Mouse (Mus musculus) limb, embryonic 14.5 days (tissue): ENCODE results near the gene Lrrtm1. TPM values are rescaled to one million over a fixed set of nuclear protein-coding genes. Genes with fewer than 3 reads are reported as not detected.

ENCODE experiments used
- ATAC-seq: fragments of 200-750 bp; cut with Nextera tagmentation; 2 replicates; pipeline ENCODE4 v1.8.0; 2017; ENCODE audit warnings: low read depth, moderate number of reproducible peaks, moderate TSS enrichment; ENCODE audit not compliant: low FRiP score
- DNase-seq: peaks from one replicate; pipeline ENCODE4 v3.0.0-alpha.2; 2015; ENCODE audit warnings: low spot score
- H3K27ac ChIP-seq: fragments of 300-500 bp; sonication (generic); replicated peaks from 2 replicates; pipeline ENCODE4 v1.5.1; 2014; ENCODE audit warnings: low read depth, mild to moderate bottlenecking, low read length, moderate library complexity, mixed read lengths
- H3K27me3 ChIP-seq: fragments of 300-500 bp; sonication (generic); 2 replicates; pipeline ENCODE4 v1.6.1; 2014; ENCODE audit warnings: low read length, mixed read lengths; ENCODE audit not compliant: control insufficient read depth, insufficient read depth
- H3K36me3 ChIP-seq: fragments of 300-500 bp; sonication (generic); 2 replicates; pipeline ENCODE4 v1.6.1; 2014; ENCODE audit warnings: mild to moderate bottlenecking, low read length, moderate library complexity, mixed read lengths; ENCODE audit not compliant: control insufficient read depth, insufficient read depth
- H3K4me1 ChIP-seq: fragments of 300-500 bp; sonication (generic); 2 replicates; pipeline ENCODE4 v1.6.1; 2014; ENCODE audit warnings: antibody characterized with exemption, low read length, mixed read lengths; ENCODE audit not compliant: control insufficient read depth, insufficient read depth
- H3K4me2 ChIP-seq: fragments of 300-500 bp; sonication (generic); replicated peaks from 2 replicates; pipeline ENCODE4 v1.6.1; 2014; ENCODE audit warnings: low read depth, mild to moderate bottlenecking, low read length, moderate library complexity; ENCODE audit not compliant: severe bottlenecking
- H3K4me3 ChIP-seq: fragments of 300-500 bp; sonication (generic); replicated peaks from 2 replicates; pipeline ENCODE4 v1.5.1; 2014; ENCODE audit warnings: low read length
- H3K9ac ChIP-seq: fragments of 300-500 bp; sonication (generic); 2 replicates; pipeline ENCODE4 v1.6.1; 2014; ENCODE audit warnings: mild to moderate bottlenecking, low read depth, low read length, moderate library complexity; ENCODE audit not compliant: severe bottlenecking
- H3K9me3 ChIP-seq: fragments of 300-500 bp; sonication (generic); 2 replicates; pipeline ENCODE4 v1.6.1; 2016; ENCODE audit warnings: low read length; ENCODE audit not compliant: control insufficient read depth
- POLR2A ChIP-seq: fragments of 200-500 bp; IDR thresholded peaks from 2 replicates; pipeline ENCODE4 v1.8.0; 2012; ENCODE audit warnings: inconsistent platforms, mild to moderate bottlenecking, moderate library complexity, borderline replicate concordance; ENCODE audit not compliant: insufficient read depth, insufficient read length; ENCODE audit errors: extremely low read depth
- WGBS: fragments of 180-500 bp; shearing (Covaris S2); extraction: QIAGEN DNeasy Blood & Tissue Kit; methylation state at CpG from one replicate; pipeline ENCODE4 v1.1.7; 2014; 5-methylcytosine and 5-hydroxymethylcytosine counted together
- polyA plus RNA-seq, 2 experiments: library from polyadenylated mRNA; depleted of rRNA in 1 of 2; stranded (reverse) in 1 of 2; unstranded in 1 of 2; fragments of >200 nt; fragmentation: Nextera tagmentation in 1 of 2; extraction: Ambion mirVana in 1 of 2; gene quantifications; 2 replicates each; pipeline versions ENCODE4 v1.2.1 to v1.2.3; 2012 to 2014

The Lrrtm1 gene
- polyA plus RNA-seq (2012; rRNA removed) (8.0 and 10.4 TPM in 2 replicates), polyA plus RNA-seq (2014; fragmentation: Nextera tagmentation; extraction: Ambion mirVana) (9.3 and 10.5 TPM in 2 replicates)

- DNase-seq = peak; percentile 64
- Histone ChIP-seq H3K9ac (peak within 1 kb of the TSS; percentile 55), H3K27me3 (peaks cover 56% of the 10 kb centered on the region), H3K4me2 (peak within 1 kb of the TSS; percentile 95), H3K4me3 (peak within 1 kb of the TSS; percentile 52), H3K36me3 (no peaks in the 10 kb centered on the region), H3K9me3 (no peaks in the 10 kb centered on the region), H3K4me1 (peaks cover 10% of the 10 kb centered on the region; the same call in 1 of the 2 replicates), H3K27ac (no peak within 1 kb of the TSS)
- TF ChIP-seq POLR2A = no peak
- ATAC-seq = peak; percentile 84
- 1% methylated on average over 50 of the region's 53 CpGs for WGBS
These were observed at the start of gene Lrrtm1 for GRCm38 (mm10) chr6:77242601-77243406. Gene Lrrtm1 (plus strand): TSS chr6:77242689.

DNA sequence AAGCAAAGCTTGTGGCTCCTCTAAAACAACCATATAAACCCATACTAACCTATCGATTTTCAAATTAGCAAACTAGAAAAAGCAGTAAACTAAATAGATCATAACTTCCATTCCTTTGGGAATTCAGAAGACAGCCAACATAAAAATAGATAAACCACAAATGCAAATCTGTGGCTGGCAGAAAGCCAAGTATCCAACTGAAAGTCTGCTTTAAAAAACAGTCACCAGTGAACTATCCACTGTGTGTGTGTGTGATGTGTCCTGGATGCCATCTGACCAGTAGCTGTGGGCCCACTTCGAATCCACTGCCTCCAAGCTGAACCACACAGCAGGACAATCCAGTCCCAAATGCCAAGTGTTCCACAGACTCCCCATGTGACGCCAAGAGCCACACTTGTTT is 45.8 kb upstream of the Lrrtm1 start:
- Histone ChIP-seq H3K9ac (no peak overlapping the region), H3K4me1 (no peaks in the 10 kb centered on the region), H3K9me3 (no peaks in the 10 kb centered on the region), H3K27me3 (no peaks in the 10 kb centered on the region), H3K36me3 (no peaks in the 10 kb centered on the region), H3K4me3 (no peak overlapping the region), H3K27ac (no peak overlapping the region), H3K4me2 (no peak overlapping the region)
- no peak for TF ChIP-seq POLR2A
- 87% methylated on average over 3 of the region's 3 CpGs for WGBS
- no peak for ATAC-seq
- no peak for DNase-seq

- H3K9me3 ChIP-seq = no peaks in the 10 kb centered on the region
- H3K36me3 ChIP-seq = no peaks in the 10 kb centered on the region
- H3K27ac ChIP-seq = no peak overlapping the region
- H3K4me2 ChIP-seq = no peak overlapping the region
- no peak overlapping the region for H3K9ac ChIP-seq
- H3K27me3 ChIP-seq = no peaks in the 10 kb centered on the region
- 71% methylated on average over 2 of the region's 2 CpGs for WGBS
- no peak for DNase-seq
- H3K4me1 ChIP-seq = no peaks in the 10 kb centered on the region
- no peak for ATAC-seq
- H3K4me3 ChIP-seq = no peak overlapping the region
- TF ChIP-seq POLR2A = no peak
These were observed 43.1 kb upstream of the Lrrtm1 start for GRCm38 (mm10) chr6:77199375-77199774.

- TF ChIP-seq POLR2A = no peak
- no peak overlapping the region for H3K4me2 ChIP-seq
- no peak overlapping the region for H3K9ac ChIP-seq
- H3K27me3 ChIP-seq = no peaks in the 10 kb centered on the region
- no peak overlapping the region for H3K27ac ChIP-seq
- H3K36me3 ChIP-seq = no peaks in the 10 kb centered on the region
- no peaks in the 10 kb centered on the region for H3K9me3 ChIP-seq
- ATAC-seq (no peak), DNase-seq (peak; percentile 40)
- WGBS = 47% methylated on average over 1 of the region's 1 CpGs
- H3K4me3 ChIP-seq = no peak overlapping the region
- peaks cover 9% of the 10 kb centered on the region; the same call in 1 of the 2 replicates for H3K4me1 ChIP-seq
These were observed 33.3 kb upstream of the Lrrtm1 start for GRCm38 (mm10) chr6:77209183-77209582.

DNA sequence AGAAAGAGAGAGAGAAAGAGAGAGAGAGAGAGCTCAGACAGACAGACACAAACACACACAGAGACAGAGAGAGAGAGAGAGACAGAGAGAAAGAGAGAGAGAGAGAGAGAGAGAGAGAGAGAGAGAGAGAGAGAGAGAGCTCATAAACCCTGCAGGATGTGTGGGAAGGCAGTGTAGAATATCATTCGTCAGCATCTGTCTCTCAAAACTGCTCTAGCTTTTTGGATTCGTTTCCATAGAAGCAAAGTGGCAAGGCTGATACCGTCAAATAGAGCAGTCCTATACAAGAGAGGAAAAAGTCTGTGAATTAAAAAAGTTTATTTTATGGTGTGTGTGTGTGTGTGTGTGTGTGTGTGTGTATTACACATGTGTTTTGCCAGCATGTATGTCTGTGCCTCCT is 32.6 kb upstream of the Lrrtm1 start:
- H3K4me1 ChIP-seq = peaks cover 9% of the 10 kb centered on the region; the same call in 1 of the 2 replicates
- H3K9ac ChIP-seq = no peak overlapping the region
- 59% methylated on average over 3 of the region's 3 CpGs for WGBS
- no peaks in the 10 kb centered on the region for H3K36me3 ChIP-seq
- no peak for TF ChIP-seq POLR2A
- no peak for DNase-seq
- H3K27ac ChIP-seq = no peak overlapping the region
- H3K4me3 ChIP-seq = no peak overlapping the region
- no peak overlapping the region for H3K4me2 ChIP-seq
- no peaks in the 10 kb centered on the region for H3K27me3 ChIP-seq
- H3K9me3 ChIP-seq = no peaks in the 10 kb centered on the region
- ATAC-seq = no peak
